Mouse (Mus musculus) stomach, postnatal 0 days (tissue): Measurements from ENCODE around the gene Zbtb18.

Source experiments
- CTCF ChIP-seq: IDR thresholded peaks from 2 replicates; pipeline ENCODE4 v1.5.1; 2016; ENCODE audit warnings: antibody characterized with exemption, low read depth, mild to moderate bottlenecking, moderate library complexity
- EP300 ChIP-seq: optimal IDR thresholded peaks from 2 replicates; pipeline ENCODE3; 2016; ENCODE audit warnings: antibody characterized with exemption

GRCm38 (mm10) chr1:177456772-177457171, 14.6 kb downstream of the Zbtb18 start:
- no peak for TF ChIP-seq CTCF
- no peak for TF ChIP-seq EP300
